Mouse (Mus musculus) retina, adult 2 months (tissue): ENCODE measurements around the gene Gabbr1.
"Not testable (repeated sequence)": the region's sequence is repeated elsewhere in the genome, so short reads cannot be mapped to it uniquely, and the experiment has no call there.

Experiments used
- DNase-seq: peaks from one replicate; pipeline ENCODE4 v3.0.0-alpha.2; 2012; ENCODE audit warnings: low read depth, low spot score

Gabbr1 gene

GRCm38 (mm10) chr17:37045611-37046311 is at the start of gene Gabbr1:
Gabbr1 (plus strand) TSS chr17:37045966.
- peak; percentile 69 for DNase-seq

- peak; percentile 26 for DNase-seq
Measured at GRCm38 (mm10) chr17:36997033-36997735, 48.6 kb upstream of the Gabbr1 start.

GRCm38 (mm10) chr17:36998477-36998876 is 47.3 kb upstream of the Gabbr1 start:
- no peak for DNase-seq

GRCm38 (mm10) chr17:37000863-37001262 is 44.9 kb upstream of the Gabbr1 start, which contains the start of gene Zfp57:
Zfp57 (plus strand) TSS chr17:37001163.
- DNase-seq = no peak

DNA sequence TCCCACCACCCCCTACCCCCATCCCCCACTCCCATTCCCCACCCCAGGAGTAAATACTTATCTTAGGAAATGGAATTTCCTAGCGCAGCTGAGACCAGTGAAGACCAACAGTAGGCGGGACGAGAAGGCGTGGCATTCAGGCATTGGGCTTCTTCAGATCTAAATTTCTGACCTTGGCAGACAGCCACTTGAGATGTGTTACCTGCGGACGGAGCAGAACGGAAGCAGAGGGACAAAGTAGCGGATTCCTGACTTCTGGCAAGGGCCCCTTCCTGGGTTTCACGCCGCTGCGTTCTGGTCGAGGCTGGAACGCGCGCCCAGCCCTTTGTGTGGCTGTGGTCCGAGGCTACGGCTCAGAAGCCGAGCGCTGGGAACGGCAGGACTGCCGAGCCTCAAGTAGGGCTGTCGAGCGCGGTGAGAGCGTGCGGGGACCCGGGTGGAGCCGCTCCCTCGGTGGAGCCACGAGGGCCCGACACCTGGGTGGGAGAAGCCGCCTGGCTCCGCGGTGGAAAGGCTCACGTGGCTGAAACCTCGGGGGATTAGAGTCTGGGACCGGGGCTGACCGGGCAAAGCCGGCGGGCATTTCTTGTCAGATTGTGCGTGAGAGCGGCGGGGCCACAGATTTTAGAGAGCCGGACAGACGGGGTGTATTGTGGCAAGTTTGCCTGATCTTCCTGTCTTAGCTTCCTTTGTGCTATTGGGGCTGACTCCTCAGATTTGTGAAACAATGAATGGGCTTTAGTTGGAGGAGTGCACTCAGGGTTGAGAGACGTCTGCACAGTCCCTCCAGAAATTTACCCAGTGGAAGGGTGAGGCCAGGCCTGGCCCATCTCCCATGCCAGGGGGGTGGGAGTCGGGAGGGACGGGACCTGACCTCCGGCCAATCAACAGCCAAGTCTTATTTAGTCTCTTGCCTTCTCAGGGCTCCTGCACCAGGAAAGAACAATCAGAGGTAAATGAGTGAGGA is 43.1 kb upstream of the Gabbr1 start:
- no peak for DNase-seq

DNA sequence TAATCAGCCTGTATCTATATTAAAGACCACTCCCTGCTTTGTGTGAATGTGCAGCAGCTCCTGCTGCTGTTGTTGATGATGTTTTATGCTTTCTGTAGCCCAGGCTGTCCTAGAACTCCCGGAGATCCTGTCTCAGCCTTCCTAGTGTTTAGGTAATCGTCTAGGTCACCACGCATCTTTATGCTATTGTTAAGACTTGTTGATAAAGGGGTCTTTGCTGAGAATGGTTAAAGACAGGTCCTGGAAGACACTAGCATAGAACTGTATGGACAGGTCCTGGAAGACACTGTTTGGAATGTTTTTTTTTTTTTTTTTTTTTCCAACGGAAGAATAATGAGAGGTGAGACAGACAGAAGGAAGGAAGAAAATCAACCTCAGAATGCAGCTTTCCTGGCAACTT is 42.4 kb upstream of the Gabbr1 start:
- no peak for DNase-seq

- DNase-seq = no peak
Measured at GRCm38 (mm10) chr17:37008161-37008560, 37.6 kb upstream of the Gabbr1 start.

GRCm38 (mm10) chr17:37009460-37010042 is 36.2 kb upstream of the Gabbr1 start:
- no peak for DNase-seq

DNA sequence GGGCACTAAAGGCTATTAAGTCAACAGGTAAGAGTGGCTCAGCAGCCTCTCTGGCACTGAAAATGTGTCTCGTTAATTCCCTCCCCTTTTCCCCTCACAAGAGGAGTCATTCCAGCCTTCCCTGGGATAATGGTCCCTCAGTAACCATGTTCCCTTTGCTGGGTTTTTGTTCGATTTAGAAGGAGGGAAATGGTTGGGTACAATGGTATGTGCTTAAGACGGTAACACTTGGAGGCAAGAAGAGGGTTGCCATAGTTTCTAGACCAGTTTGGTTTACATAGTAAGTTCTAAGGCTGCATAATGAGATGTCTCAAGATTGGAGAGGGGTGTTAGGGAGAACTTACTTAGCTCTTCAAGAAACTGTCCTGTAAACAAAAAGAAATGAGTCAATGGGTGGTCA is 34.0 kb upstream of the Gabbr1 start:
- DNase-seq = no peak

DNA sequence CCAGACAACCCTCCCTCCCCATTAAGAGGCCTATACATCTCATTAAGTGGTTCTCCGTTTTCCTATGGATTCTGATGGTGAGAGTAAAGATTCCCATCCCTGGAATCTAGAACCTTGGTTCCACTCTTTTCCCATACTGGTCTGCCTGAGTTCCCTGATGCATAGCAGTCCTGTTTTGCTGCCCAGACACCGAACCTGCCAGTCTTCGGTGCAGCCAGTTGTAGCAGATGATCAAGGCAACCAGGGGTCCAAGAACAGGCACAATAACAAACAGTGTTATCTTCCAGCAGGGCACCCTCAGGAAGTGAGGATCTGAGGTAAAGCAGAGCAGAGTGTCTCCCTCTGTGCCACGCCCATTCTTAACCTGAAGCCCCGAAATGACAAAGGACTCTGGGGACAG is 33.6 kb upstream of the Gabbr1 start:
- no peak for DNase-seq

DNA sequence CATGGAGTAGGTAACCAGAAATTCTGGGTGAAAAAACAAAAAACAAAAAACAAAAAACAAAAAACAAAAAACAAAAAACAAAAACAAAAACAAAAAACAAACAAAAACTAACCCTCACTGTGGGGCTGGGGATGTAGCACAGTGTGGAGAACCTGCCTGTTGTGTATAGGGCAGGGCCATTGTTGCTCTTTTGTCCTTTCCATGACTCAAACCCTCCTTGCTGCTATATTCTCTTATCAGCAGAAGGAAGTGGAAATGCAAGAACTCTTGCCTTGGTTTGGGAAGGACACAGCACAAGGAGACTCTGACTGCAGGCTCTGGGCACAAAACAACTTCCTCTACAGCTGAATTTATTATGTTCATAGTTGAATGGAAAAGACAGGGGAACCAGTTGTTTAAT is 29.4 kb upstream of the Gabbr1 start:
- no peak for DNase-seq

DNA sequence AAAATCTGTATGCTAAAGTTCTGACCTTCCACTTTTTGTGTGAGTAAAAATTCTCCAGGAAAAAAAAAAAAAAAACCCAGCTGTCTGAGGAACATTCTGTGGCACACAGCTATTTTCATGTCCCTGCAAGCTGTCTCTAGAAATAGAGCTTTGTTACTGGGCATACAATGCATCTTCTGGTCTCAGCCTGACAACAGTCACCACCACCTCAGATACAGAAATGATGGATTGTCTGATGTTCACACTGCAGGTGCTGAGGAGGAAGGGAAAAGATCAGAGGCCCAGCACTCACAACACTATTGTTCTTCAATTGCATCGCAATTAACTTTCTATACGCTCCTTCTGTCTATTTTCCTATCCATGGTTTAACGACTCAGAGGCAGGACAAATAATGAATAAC is 27.4 kb upstream of the Gabbr1 start:
- DNase-seq = no peak

- not testable (repeated sequence) for DNase-seq
Measured at GRCm38 (mm10) chr17:37019242-37019641, 26.5 kb upstream of the Gabbr1 start.

- no peak for DNase-seq
Measured at GRCm38 (mm10) chr17:37022628-37023576, 22.9 kb upstream of the Gabbr1 start, which contains the start of gene Mog. Mog (minus strand) TSS chr17:37023398.

DNA sequence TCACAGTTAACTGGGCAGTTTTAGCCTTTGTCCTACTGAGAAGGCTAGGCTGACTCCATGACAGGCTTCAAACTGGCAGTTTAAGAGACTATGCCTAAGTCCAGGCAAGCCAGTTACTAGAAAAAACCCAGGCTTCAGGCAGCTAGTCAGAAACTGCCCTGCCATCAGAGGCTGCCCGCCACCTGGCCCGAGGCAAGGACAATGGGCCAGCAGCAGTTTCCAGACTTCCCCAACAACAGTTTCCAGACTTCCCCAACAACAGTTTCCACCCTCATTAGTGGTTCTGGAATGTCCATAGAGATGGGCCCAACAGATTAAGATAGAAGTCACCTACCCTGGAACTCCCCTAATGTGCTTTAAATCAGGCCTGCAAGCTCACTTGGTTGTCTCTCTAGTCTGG is 19.3 kb upstream of the Gabbr1 start:
- DNase-seq = no peak

GRCm38 (mm10) chr17:37027486-37027885 is 18.3 kb upstream of the Gabbr1 start:
- DNase-seq = no peak

- DNase-seq = no peak
Measured at GRCm38 (mm10) chr17:37028212-37028611, 17.6 kb upstream of the Gabbr1 start.

DNA sequence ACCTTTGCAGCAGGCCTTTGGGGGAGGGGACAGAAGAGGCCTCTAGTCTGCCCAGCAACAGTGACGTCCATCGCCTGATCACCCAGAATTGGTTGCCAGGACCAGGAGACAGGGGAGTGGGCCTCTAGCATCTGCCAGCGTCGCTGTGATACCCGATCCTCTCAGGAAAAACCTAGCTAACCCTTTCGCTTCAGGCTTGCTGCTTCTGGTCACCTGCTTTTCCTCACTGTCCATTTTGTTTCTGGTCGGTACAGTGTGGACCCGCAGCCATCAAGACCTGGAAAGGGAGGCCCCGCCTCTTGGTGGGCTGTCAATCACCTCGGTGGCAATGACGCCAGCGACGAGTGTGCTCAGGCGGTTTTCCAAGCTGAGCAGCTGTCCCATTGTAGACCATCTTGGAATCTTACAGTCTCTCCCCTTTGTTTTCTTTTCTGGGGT is 17.1 kb upstream of the Gabbr1 start:
- peak; percentile 82 for DNase-seq

DNA sequence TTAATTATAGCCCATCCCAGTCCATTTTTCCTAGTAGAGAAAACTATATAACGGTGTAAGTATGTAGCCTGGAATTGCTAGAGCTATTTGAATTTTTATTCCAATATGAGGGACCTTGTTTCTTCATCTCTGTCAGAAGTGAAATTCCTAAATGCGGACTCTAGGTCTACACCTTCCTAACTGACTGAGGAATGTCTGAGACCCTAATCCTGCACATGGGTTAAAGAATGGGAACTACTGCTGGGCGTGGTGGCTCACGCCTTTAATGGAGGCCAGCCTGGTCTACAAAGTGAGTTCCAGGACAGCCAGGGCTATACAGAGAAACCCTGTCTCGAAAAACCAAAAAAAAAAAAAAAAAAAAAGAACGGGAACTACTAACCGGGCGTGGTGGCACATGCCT is 16.6 kb upstream of the Gabbr1 start:
- DNase-seq = no peak

DNA sequence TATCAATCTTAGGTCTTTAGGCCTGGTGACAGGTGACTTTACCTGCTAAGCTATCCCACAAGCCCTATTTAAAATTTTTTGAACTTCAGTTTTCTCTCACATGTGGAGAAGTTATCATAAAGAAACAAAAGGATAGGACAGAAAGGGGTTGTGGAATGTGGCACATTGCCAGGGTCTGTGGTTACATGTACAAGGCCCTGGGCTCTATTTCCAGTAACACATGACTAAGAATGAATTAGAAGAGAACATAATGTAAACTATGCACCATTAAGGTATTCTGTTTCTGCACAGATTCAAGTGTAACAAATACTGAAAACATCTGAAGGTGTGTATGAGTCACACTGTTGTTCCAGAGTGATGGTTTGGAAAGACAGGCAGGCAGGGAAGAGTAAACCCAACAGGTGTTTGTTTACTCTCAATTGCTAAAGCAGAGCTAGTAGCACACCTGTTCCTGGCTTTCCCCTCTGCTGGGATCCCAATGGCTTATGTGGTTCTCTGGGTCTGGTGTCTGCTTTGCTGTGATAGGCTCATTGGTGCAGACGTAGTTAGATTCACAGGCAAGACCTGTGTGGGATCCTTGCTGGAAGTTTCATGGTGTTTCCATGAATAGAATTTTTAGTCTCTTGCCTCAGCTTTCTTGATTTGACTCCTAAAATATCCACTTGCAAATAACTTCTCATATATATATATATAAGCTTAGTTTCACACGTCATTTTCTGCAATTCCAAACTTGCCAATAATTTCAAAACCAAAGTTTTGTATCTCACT is 6.5 kb upstream of the Gabbr1 start:
- DNase-seq = no peak
